Mouse (Mus musculus): ENCODE measurements around the gene Polr2j. TPM values are rescaled to one million over a fixed set of nuclear protein-coding genes. Genes with fewer than 3 reads are reported as not detected.

Gene Polr2j
- total RNA-seq, 2 experiments from 2014 or later, result 63.7 to 78.8 TPM

GRCm38 (mm10) chr5:136165246-136165645, 48.8 kb downstream of the Polr2j start:
- DNase-seq, result no peak

GRCm38 (mm10) chr5:136167296-136167695, 50.9 kb downstream of the Polr2j start:
- DNase-seq, result no peak

- no peak for DNase-seq
Observed at GRCm38 (mm10) chr5:136168071-136168470, 51.6 kb downstream of the Polr2j start.

DNA sequence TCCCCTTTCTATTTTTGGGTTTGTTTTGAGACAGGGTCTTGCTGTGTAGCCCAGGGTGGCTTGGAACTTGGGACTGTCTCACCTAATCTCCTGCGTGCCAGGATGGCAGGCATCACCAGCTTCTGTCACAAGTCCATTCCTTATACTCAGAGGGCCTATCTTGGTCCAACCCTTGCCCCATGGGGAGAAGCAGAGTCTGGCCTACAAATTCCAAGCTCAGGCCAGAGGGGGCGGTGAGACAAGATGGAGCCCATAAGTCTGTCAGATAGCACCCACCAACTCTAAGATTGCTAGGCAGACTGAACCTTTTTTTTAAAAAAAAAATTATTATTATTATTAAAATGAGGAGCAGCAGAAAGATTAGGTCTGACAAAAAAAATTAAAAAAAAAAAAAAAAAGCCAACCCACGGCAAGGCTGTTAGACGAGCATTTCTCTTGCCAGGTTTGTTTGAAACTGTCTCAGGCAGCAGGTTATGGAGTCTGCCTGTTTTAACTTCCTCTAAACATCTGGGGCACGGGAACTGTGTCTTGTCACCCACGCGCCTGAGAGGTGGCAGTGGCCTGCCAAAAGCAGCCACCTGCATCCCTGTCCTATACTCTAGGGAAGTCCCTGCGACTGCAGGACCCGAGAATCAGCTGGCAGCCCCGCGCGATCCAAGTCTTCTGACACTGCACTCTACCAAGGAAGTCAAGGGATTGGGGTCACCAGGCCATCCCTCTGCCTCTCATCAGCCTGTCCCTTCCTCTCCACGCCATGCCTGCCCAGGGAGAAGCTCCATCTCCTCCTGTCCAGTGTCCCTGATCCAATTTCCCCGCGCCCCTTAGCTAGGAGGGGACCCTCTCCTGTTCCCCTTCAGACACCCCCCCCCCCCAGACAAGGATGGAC, 53.4 kb downstream of the Polr2j start:
- DNase-seq, result peak; percentile 47 to 54

DNA sequence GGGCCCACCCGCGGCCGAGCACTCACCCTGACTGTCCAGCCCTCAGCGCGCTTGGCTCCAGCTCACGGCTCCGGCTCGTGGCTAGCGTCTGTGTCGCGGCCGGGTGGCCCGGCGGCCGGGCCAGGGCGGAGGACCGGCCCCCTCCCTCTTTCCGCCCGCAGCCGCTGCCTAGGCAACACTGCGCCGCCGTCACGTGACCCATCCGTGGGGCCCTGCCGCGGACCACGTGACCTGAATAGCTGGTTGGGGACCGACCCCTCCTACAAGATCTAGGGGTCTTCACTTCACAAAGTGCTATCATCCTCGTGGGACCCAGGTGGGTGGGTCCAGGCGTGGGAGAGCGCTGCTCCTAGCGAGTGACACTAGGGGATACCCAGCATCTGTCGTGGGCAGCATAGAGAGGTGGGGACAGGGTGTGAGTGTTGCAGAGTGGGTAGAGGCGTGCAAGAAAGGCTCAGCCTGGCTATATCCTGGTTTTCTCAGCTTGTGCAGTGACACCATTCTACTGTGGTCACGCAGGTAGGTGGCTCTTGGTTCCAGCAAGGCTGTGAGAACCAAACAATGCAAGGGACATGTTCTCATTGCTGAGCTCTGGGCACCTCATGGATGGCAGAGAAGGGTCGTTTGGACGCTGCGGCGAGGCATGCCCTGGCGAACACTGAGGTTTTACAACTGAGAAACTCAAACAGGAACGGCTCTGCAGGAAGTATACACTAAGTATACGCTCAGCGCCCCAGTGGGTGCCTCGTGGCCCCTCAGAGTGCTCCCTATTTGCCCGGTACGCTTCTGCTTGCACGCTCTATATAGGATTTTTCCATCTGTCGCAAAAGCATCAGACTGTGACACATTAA, 54.3 kb downstream of the Polr2j start, which contains the start of gene Orai2:
Gene Orai2 (minus strand): TSS at position 202 of the 851 bp plus-strand sequence.
- DNase-seq, result peak; percentile 79 to 89

DNA sequence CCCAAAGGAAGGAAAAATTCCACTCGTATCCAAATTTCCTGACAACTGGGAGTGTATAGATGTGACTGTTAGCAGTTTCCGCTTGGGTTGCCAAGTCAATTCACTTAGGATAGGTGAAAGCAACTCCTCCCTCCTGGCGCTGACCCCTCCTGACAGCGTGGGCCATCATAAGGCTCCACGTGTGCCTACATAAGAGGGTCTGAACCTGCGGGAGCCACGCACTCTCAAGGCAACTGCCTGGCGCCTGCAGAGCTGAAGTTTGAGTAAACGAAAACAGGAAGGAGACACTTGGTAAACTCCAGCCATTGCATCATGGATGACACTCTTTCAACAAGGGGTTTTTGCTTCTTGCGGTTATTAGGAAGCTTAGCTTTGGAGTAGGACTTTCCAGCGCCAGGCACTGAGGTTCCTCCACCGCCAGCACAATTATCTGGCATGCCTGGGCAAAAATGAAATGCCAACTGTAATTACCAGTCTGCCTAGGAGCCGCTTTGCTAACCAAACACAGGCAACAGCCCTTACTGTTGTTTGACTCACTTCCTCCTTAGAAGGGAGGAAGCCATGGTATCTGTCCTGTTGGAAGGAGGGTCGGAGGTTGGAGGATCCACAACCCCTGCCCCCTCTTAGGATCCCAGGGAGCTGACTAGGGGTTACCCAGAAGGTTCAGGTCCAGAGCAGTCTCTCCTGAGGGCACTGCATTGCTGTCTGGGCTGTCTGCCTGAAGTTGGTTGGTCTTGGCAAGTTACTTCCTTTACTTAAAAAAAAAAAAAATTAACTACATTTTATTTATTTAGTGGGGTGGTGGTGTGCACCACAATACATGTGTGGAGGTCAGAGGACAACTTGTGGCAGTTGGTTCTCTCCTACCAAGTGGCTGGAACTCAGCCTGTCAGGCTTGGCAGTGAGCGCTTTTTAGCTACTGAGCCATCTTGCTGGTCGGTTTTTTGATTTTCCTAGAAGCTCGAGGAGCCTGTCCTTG, 55.2 kb downstream of the Polr2j start:
- no peak for DNase-seq

Small RNA genes lying within 50 kb of the gene (microRNA-seq; reads per million reads assigned to microRNA genes)
- gene Mir7035, result 0.38 to 3.0 reads per million in 2 experiments

Other genes with a start within 250 kb of the Polr2j start
- gene Hspb1, start 228.7 kb upstream of the Polr2j start, total RNA-seq (2021), result 100 to 1,000 TPM; 501 to 698 TPM
- gene Ywhag, start 182.0 kb upstream of the Polr2j start, total RNA-seq (2021), result 100 to 1,000 TPM; 285 to 287 TPM
- gene Ssc4d, start 142.1 kb upstream of the Polr2j start, total RNA-seq (2021), result under 1 TPM; 0.21 to 0.40 TPM
- gene Zp3, start 136.5 kb upstream of the Polr2j start, total RNA-seq (2021), result not detected
- 1 to 10 TPM; 6.5 to 8.1 TPM for gene Dtx2, start 121.8 kb upstream of the Polr2j start, total RNA-seq (2021)
- 10 to 100 TPM; 11.1 to 23.7 TPM for gene Upk3b, start 78.1 kb upstream of the Polr2j start, total RNA-seq (2021)
- not detected for gene Upk3bl, start 62.1 kb upstream of the Polr2j start, total RNA-seq (2021)
- gene Rasa4, start 32.7 kb upstream of the Polr2j start, total RNA-seq (2021), result 1 to 10 TPM; 4.8 to 5.4 TPM
- gene Lrwd1, start 19.4 kb downstream of the Polr2j start, total RNA-seq (2021), result 1 to 10 TPM; 5.5 to 5.7 TPM
- gene Alkbh4, start 19.5 kb downstream of the Polr2j start, total RNA-seq (2021), result 1 to 10 TPM; 4.7 to 4.9 TPM
- 1 to 10 TPM; 1.2 to 2.4 TPM for gene Orai2, start 54.1 kb downstream of the Polr2j start, total RNA-seq (2021)
- 10 to 100 TPM; 13.8 to 24.2 TPM for gene Prkrip1, start 82.3 kb downstream of the Polr2j start, total RNA-seq (2021)
- 1 to 10 TPM; 1.0 to 2.0 TPM for gene Sh2b2, start 129.9 kb downstream of the Polr2j start, total RNA-seq (2021)